Mouse (Mus musculus): Measurements from ENCODE around the gene Trpm5. TPM values are rescaled to one million over a fixed set of nuclear protein-coding genes. Genes with fewer than 3 reads are reported as not detected.

The Trpm5 gene
- polyA plus RNA-seq, 1 experiment, result not detected

GRCm38 (mm10) chr7:143122191-143122590 lies 27.7 kb upstream of the Trpm5 start:
- no peak overlapping the region for H3K27ac ChIP-seq (ENCODE audit: insufficient read depth, low read depth, low read length)
- TF ChIP-seq CTCF (IDR thresholded peaks at IDR 0.05; ENCODE audit: low read depth, low read length) (no peak), POLR2A (IDR thresholded peaks at IDR 0.05; ENCODE audit: borderline replicate concordance, low read depth, low read length) (no peak)
- peaks cover 22% of the 10 kb centered on the region for H3K4me1 ChIP-seq (ENCODE audit: control insufficient read depth, insufficient read depth, low read length)
- no peak overlapping the region for H3K4me3 ChIP-seq (ENCODE audit: insufficient read depth, low read length)

DNA sequence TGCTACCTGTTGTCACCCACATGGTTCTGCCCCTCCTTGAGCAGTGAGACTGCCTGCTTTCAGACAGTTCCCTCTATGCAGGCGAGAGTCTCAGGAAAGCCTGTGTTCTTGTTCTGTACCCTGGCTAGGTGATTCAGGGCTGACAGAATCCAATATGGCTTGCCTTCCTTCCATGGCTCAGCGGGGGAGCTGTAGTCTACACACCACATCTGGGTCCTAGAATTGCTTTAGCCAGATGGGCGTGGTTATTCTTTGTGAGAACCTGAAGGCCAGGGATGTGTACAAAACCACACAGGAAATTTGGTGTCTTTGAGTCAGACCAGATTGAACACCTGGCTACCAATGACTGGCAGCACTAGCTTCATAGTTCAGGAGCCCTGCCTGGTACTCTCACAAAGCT lies 25.4 kb upstream of the Trpm5 start:
- Histone ChIP-seq H3K4me1 (ENCODE audit: control insufficient read depth, insufficient read depth, low read length) (peaks cover 22% of the 10 kb centered on the region), H3K27ac (ENCODE audit: insufficient read depth, low read depth, low read length) (peak overlapping the region; percentile 51), H3K4me3 (ENCODE audit: insufficient read depth, low read length) (no peak overlapping the region)
- no peak for TF ChIP-seq CTCF (IDR thresholded peaks at IDR 0.05; ENCODE audit: low read depth, low read length)
- no peak for TF ChIP-seq POLR2A (IDR thresholded peaks at IDR 0.05; ENCODE audit: borderline replicate concordance, low read depth, low read length)

DNA sequence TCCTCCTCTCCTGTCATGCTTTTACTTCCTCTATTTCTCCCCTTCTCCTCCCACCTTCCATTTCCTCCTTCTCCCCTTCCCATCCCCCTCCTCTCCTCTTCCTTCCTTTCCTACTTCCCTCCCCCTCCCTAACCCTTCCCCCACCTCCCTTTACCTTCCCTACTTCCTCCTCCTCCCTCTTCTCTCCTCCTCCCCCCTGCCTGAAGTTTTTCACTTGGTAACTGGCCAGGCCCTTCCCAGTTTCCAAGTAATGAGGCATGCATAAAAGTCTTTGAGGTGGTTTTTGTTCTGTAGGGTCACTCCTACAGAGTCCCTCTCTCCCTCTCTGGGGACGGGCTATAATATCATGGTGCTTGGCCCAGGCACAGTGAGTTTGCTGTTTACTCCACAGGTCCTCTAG lies 25.0 kb upstream of the Trpm5 start:
- H3K27ac ChIP-seq (ENCODE audit: insufficient read depth, low read depth, low read length), result peak overlapping the region; percentile 51
- H3K4me1 ChIP-seq (ENCODE audit: control insufficient read depth, insufficient read depth, low read length), result peaks cover 22% of the 10 kb centered on the region
- H3K4me3 ChIP-seq (ENCODE audit: insufficient read depth, low read length), result no peak overlapping the region
- TF ChIP-seq POLR2A (IDR thresholded peaks at IDR 0.05; ENCODE audit: borderline replicate concordance, low read depth, low read length) (no peak), CTCF (IDR thresholded peaks at IDR 0.05; ENCODE audit: low read depth, low read length) (no peak)

- TF ChIP-seq POLR2A (IDR thresholded peaks at IDR 0.05; ENCODE audit: borderline replicate concordance, low read depth, low read length), result no peak
- TF ChIP-seq CTCF (IDR thresholded peaks at IDR 0.05; ENCODE audit: low read depth, low read length), result no peak
- Histone ChIP-seq H3K4me1 (ENCODE audit: control insufficient read depth, insufficient read depth, low read length) (peaks cover 22% of the 10 kb centered on the region), H3K27ac (ENCODE audit: insufficient read depth, low read depth, low read length) (no peak overlapping the region), H3K4me3 (ENCODE audit: insufficient read depth, low read length) (no peak overlapping the region)
Observed at GRCm38 (mm10) chr7:143116521-143116920, 22.1 kb upstream of the Trpm5 start.

DNA sequence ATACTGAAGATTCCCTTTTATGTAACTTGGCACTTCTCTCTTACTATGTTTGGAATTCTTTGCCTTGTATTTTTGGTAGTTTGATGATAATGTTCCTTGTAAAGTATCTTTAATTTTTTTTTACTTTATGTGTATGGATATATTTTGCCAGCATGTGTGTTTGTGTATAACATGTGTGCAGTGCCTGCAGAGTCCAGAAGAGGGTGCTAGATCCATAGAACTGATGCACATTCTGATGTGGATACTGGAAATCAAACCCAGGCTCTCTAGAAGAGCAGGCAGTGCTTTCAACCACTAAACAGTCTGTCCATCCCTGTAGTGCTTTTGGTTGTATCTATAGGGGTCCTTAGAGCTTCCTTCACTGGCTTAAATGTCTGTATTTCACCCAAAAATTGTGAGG lies 20.3 kb upstream of the Trpm5 start:
- Histone ChIP-seq H3K4me3 (ENCODE audit: insufficient read depth, low read length) (no peak overlapping the region), H3K27ac (ENCODE audit: insufficient read depth, low read depth, low read length) (no peak overlapping the region), H3K4me1 (ENCODE audit: control insufficient read depth, insufficient read depth, low read length) (peaks cover 7% of the 10 kb centered on the region)
- no peak for TF ChIP-seq CTCF (IDR thresholded peaks at IDR 0.05; ENCODE audit: low read depth, low read length)
- TF ChIP-seq POLR2A (IDR thresholded peaks at IDR 0.05; ENCODE audit: borderline replicate concordance, low read depth, low read length), result no peak

- TF ChIP-seq CTCF (IDR thresholded peaks at IDR 0.05; ENCODE audit: low read depth, low read length), result no peak
- TF ChIP-seq POLR2A (IDR thresholded peaks at IDR 0.05; ENCODE audit: borderline replicate concordance, low read depth, low read length), result no peak
- no peak overlapping the region for H3K4me3 ChIP-seq (ENCODE audit: insufficient read depth, low read length)
- H3K4me1 ChIP-seq (ENCODE audit: control insufficient read depth, insufficient read depth, low read length), result no peaks in the 10 kb centered on the region
- H3K27ac ChIP-seq (ENCODE audit: insufficient read depth, low read depth, low read length), result no peak overlapping the region
Observed at GRCm38 (mm10) chr7:143112395-143112794, 18.0 kb upstream of the Trpm5 start.

- TF ChIP-seq CTCF (IDR thresholded peaks at IDR 0.05; ENCODE audit: low read depth, low read length) (no peak), POLR2A (IDR thresholded peaks at IDR 0.05; ENCODE audit: borderline replicate concordance, low read depth, low read length) (no peak)
- Histone ChIP-seq H3K4me3 (ENCODE audit: insufficient read depth, low read length) (no peak overlapping the region), H3K4me1 (ENCODE audit: control insufficient read depth, insufficient read depth, low read length) (no peaks in the 10 kb centered on the region), H3K27ac (ENCODE audit: insufficient read depth, low read depth, low read length) (no peak overlapping the region)
Observed at GRCm38 (mm10) chr7:143111719-143112118, 17.3 kb upstream of the Trpm5 start.

GRCm38 (mm10) chr7:143110803-143111202 lies 16.4 kb upstream of the Trpm5 start:
- Histone ChIP-seq H3K4me1 (ENCODE audit: control insufficient read depth, insufficient read depth, low read length) (no peaks in the 10 kb centered on the region), H3K27ac (ENCODE audit: insufficient read depth, low read depth, low read length) (no peak overlapping the region), H3K4me3 (ENCODE audit: insufficient read depth, low read length) (no peak overlapping the region)
- TF ChIP-seq CTCF (IDR thresholded peaks at IDR 0.05; ENCODE audit: low read depth, low read length) (no peak), POLR2A (IDR thresholded peaks at IDR 0.05; ENCODE audit: borderline replicate concordance, low read depth, low read length) (no peak)

- H3K27ac ChIP-seq (ENCODE audit: insufficient read depth, low read depth, low read length), result no peak overlapping the region
- H3K4me1 ChIP-seq (ENCODE audit: control insufficient read depth, insufficient read depth, low read length), result no peaks in the 10 kb centered on the region
- no peak for TF ChIP-seq POLR2A (IDR thresholded peaks at IDR 0.05; ENCODE audit: borderline replicate concordance, low read depth, low read length)
- TF ChIP-seq CTCF (IDR thresholded peaks at IDR 0.05; ENCODE audit: low read depth, low read length), result no peak
- H3K4me3 ChIP-seq (ENCODE audit: insufficient read depth, low read length), result no peak overlapping the region
Observed at GRCm38 (mm10) chr7:143109696-143110095, 15.3 kb upstream of the Trpm5 start.

GRCm38 (mm10) chr7:143108996-143109660 lies 14.7 kb upstream of the Trpm5 start:
- Histone ChIP-seq H3K4me1 (ENCODE audit: control insufficient read depth, insufficient read depth, low read length) (no peaks in the 10 kb centered on the region), H3K27ac (ENCODE audit: insufficient read depth, low read depth, low read length) (no peak overlapping the region), H3K4me3 (ENCODE audit: insufficient read depth, low read length) (no peak overlapping the region)
- no peak for TF ChIP-seq POLR2A (IDR thresholded peaks at IDR 0.05; ENCODE audit: borderline replicate concordance, low read depth, low read length)
- no peak for TF ChIP-seq CTCF (IDR thresholded peaks at IDR 0.05; ENCODE audit: low read depth, low read length)

All from bone marrow macrophage, adult 2 months (primary cell).